Mouse (Mus musculus) lung, adult 18-20 months (tissue): Measurements from ENCODE around the gene Ccdc110.

Experiments
- DNase-seq, 2 experiments: peaks; one replicate each; pipeline ENCODE4 v3.0.0; 2022; ENCODE audit warnings: mixed read lengths in 2 of 2

The Ccdc110 gene

DNA sequence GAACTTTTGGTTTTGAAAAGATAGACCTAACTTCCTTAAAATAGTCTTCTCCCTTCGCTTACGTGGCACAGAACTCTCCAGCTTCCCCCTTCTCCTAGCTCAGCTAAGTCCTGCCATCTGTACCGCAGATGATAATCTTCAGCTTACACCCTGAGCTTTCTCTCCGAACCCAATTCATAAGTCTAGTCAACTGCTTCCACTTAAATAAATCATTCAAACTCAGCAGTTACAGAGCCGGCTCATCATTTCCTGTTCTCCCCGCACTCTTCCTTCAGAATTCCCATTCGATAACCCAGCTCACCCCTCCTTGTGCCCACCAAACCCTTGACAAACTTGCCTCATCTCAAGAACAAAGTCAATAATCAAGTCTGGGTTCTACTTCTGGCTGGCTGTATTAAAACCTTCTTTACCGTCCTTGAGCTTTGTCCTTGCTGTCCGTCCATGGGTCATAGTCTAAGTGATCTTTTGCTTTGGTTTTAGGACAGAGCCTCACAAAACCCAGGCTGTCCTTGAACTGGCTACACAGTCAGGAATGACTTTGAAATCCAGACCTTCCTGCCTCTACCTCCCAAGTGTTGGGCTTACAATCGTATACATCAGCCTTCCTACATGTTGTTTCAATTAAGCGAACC is 41.5 kb downstream of the Ccdc110 start:
- DNase-seq: no peak

GRCm38 (mm10) chr8:45986665-45987064 is 52.2 kb downstream of the Ccdc110 start:
- no peak for DNase-seq

DNA sequence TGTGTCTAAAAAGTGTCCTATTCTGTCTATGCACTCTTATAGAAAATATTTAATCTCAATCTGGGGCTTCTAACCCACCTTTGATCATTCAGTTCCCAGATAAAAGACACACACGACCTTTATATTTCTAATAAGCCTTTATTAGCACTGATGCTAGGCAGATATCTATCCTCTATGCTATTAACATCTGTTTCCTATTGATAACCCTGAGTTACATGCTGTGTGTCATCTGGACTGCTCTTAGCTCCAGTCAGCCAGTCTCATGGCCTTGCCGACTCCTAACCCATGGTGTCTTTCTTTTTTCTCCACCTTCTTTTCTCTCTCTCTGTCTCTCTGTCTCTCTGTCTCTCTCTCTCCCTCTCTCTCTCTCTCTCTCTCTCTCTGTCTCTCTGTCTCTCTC is 53.8 kb downstream of the Ccdc110 start:
- no peak for DNase-seq

DNA sequence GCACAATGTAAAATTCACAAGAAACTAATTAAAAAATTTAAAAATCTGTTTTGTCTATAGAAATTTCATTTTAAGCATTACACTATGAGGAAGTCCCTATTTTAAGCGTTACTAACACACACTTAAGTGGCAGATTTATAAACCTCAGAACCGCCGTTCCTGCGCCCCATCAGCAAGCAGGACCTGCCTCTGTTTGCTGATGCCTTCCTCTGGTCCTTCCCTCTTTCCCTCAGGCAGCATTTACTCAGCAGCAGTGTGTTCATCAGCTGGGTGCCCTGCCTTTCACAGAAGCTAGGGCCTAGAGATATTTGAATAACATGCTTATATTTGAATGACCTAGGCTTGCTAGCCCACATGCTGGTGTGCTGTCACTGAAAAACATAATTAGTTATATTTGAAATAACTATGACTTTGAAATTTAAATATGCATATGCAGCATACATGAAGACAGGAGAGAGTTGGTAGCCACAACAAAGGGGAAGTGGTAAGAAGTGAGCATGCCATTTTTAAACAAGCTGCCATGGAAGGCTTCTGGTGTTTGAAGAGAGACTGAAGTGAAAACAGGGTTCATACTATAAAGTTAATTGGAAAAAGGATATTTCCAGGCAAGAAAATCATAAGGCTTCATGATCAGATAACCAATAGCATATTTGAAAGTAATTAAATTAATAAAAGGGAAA is 56.4 kb downstream of the Ccdc110 start:
- no peak for DNase-seq
